Mouse (Mus musculus) hindlimb bud, embryonic 11.5 days (tissue): ENCODE data around the gene Fn3k.

Source experiments
- DNase-seq: peaks from one replicate; pipeline ENCODE4 v3.0.0-alpha.2; 2012; ENCODE audit warnings: low read depth, low spot score; ENCODE audit errors: extremely low spot score

The Fn3k gene

DNA sequence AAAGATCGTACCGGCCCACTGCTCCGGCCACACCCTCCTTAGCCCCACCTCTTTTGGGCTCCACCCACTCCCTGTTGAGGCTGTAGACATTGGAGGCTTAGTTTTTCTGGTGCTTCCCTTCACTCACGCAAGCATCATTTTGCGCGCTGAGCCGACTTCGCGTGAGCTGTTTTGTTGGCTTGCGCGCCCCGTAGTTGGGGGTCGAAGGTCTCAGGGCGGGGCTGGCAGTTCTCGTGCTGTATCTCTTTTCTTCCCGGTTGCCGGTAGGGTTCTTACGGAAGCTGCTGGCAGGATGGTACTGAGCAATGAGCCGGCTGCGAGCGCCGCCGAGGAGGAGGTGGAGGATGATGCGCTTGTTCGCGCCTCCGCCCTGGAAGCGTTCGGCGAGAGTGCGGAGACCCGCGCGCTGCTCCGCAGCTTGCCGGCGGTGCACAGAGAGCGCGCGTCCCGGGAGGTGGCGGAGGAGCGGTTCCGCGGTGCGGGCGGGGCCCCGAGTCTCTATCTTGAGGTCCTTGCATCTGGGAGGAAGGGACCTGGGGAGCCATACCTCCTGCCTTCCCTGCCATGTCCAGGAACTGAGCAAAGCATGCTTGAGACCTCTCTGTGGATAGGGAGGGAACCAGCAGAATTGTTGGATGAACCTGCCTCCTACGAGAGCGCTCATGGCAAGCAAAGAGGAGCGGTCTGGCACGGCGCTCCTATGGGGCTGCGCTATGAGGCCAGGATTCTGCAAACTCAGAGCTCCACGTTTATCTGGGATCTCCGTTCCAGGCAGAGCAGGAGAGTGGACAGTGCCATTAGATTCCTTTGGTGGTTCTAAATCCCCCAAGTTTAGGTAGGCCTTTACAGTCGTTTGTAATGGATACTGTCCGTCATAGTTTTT, 17.3 kb downstream of the Fn3k start, which contains the start of gene Tbcd:
TSS of gene Tbcd (plus strand) at position 197 of the 883 bp plus-strand sequence.
- DNase-seq: peak; percentile 66

DNA sequence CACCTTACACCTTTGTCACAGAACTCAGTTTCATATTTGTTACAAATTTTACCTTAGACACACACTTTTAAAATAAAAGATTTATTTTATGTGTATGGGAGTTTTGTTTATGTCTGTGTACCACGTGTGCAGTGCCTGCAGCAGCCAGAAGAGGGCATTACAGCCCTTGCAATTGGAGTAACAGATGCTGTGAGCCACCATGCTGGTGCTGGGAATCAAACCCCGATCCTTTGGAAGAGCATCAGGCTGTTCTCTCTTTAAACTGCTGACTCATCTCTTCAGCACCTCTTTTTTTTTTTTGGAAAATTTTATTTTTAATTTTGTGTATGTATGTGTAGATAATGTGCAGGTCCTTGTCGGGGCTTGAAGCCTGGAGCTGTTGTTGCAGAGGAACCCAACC, 23.2 kb downstream of the Fn3k start:
- no peak for DNase-seq

DNA sequence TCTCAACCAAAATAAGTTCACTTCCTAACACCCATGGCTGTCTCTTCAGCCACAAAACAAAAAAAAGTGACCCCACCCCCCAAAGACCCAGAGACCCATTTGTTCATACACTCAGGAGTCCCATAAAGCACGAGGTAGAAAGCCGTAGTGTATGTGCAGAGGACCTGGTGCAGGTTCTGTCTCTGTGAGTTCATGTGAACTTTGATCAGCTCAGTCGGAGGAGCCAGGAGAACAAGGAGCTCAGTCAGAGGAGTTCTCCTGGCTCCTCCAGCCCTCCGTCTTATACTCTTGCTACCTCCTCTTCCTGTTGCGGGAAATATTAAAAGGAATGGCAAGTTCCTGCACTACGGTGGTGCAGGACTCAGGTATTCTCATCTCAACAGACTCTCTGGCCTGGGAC, 32.7 kb downstream of the Fn3k start:
- DNase-seq: no peak

DNA sequence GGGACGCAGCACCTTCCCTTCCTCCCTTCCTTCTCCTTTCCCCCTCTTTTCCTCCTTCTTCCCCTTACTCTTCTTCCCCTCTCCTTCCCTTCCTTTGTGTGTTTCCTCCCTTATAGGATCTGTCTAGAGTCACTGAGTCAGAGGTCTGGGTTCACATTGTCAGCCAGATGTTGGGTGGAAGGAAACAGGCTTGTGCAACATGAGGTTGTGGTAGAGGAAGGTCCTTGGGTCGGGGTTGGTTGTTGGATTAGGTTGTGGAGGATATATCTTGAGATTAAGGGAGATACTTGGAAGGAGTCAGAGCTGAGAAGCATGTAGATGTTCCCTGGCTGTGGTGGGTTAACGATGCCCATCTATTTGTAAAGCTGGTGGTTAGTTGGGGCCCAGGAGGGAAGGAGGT, 40.1 kb downstream of the Fn3k start:
- no peak for DNase-seq

DNA sequence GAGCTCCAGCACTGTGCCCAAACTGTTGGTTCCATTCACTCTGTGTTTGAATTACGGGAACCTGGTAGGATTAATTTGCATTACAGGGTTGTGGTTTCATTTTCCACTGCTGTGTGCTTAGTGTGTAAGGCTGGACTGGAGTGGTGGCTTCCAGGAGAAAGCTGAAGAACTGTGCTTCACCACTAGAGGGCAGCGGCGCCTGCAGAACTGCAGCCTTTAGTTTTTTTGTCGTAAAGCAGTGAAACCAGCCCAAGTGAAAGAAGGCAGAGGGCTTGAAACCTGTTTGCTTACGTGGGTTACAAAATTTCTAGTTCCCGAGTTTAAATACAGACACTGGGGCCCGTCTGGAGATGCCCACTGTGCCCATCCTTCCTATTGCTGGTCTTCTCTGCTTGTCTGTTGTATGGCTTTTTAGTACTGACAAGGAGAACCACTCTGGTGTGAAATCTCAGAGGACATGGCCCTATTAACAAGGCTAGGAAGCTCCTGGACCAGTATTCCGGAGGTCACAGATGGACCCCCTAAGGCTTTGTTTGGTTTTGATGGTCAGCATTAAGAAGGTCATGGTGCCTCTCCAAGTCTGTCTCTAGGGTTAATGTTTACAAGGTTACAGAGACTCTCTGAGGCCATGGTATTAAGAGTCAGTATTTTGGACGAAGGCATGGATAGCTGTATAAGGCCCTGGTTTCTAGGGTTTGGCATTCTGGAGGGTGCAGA, 41.1 kb downstream of the Fn3k start:
- peak; percentile 31 for DNase-seq

DNA sequence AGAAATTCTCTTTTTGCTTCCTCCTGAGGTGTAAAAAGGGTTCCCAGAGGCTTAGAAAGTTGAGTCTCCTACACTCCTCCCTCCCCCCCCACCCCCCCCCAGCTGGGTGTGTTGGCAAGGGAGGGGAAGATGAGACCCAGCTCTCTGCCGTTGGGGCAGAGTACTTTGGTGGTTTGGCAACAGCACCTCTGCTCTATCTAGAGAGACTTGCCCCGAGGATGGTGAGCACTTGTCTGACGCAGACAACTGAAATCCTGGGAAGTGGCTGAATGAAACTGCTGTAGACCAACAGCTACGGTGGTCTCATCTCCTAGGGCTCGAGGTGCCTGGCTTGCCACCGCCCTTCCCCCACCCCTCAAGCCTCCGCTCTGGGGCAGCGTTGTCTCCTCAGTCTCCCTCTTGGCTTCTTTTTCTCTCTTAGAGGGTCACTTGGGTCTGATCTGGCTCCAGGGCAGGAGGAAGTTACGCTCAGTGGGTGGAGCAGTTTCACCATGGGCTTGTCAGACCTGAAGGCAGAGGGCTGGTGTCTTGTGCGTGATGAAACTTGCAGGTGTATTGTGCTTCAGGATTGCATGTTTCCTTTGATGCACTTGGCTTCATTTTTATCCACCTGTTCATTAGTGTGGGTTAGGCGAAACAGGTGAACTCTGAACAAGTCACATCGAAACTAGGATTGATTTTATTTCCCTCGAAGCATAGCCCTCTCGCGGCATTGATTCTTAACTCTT, 44.9 kb downstream of the Fn3k start:
- no peak for DNase-seq

DNA sequence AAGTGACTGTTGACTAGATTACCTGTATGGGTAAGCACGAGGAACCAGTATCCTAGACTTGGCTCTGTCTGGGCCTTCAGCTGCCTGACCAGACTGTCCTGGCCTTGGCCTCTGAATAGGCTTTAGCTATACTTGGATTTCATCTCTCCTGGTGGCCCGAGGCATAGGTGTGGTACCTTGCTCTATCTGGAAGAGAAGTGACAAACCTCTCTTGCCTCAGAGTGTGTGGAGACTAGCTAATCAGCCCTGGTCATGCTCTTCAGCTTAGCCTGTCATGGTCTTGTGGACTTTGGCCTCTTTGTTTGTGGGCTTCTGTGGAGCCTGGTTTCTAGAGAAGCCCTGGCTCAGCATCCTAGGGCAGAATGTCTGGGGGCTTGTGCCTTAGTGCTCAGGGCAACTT, 46.4 kb downstream of the Fn3k start:
- DNase-seq: no peak

DNA sequence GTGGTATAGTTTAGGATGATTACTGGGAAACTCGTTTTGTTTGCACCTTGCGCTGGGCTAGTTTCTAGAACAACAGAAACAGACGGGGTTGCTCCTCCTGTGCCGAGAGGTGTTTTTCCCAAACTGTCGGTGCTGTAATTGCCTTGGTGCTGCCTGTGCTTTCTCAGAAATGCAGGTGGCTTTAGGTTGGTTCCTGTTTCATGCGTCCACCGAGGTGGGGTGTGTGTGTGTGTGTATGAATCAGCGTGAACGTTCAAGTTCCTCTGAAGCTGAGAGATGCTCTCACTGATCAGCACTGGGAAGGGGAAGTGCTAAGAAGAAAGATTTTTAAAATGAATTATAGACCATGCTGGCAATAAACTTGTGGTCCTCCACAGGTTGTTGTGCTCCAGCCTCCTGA, 51.2 kb downstream of the Fn3k start:
- no peak for DNase-seq

DNA sequence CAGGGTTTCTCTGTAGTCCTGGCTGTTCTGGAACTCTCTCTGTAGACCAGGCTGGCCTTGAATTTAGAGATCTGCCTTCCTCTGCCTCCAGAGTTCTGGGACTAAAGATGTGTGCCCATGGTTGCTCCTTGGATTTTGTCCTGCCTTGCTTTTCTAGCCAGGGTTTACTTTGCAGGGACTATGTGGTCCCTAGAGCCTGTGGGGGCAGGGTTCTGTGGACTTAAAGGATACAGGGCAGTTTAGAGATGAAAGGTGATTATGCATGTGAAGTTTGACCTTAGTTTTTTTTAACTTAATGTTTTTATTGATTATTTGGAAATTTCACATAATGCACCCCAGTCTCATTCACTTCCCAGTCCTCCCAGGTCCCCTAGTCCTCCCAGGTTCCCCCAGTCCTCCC, 55.9 kb downstream of the Fn3k start:
- no peak for DNase-seq
